Mouse (Mus musculus) cerebellum, postnatal 4 days (tissue): ENCODE data around the gene Fbxo28.
A peak's percentile ranks its signal among the peaks of the same experiment; 100 is the strongest.
"Not testable (repeated sequence)": the region's sequence is repeated elsewhere in the genome, so short reads cannot be mapped to it uniquely, and the experiment has no call there.

Experiments used
- DNase-seq, 2 experiments: peaks; one replicate each; pipeline ENCODE4 v3.0.0; 2022; ENCODE audit warnings: low spot score in 2 of 2, mixed read lengths in 1 of 2

Gene Fbxo28

GRCm38 (mm10) chr1:182341993-182342392, 564 bp upstream of the Fbxo28 start:
- DNase-seq = no peak

GRCm38 (mm10) chr1:182340281-182340680, 1.1 kb downstream of the Fbxo28 start:
- no peak for DNase-seq

GRCm38 (mm10) chr1:182338961-182339565, 2.4 kb downstream of the Fbxo28 start:
- DNase-seq = peak in 1 of 2 experiments; percentile 16

- no peak for DNase-seq
Measured at GRCm38 (mm10) chr1:182333766-182334437, 7.5 kb downstream of the Fbxo28 start.

- no peak for DNase-seq
Measured at GRCm38 (mm10) chr1:182332090-182333034, 9.1 kb downstream of the Fbxo28 start.

- DNase-seq = no peak
Measured at GRCm38 (mm10) chr1:182325919-182326318, 15.5 kb downstream of the Fbxo28 start.

GRCm38 (mm10) chr1:182324552-182324951, 16.9 kb downstream of the Fbxo28 start:
- DNase-seq = no peak

- no peak for DNase-seq
Measured at GRCm38 (mm10) chr1:182323139-182323538, 18.3 kb downstream of the Fbxo28 start.

GRCm38 (mm10) chr1:182314201-182314600, 27.2 kb downstream of the Fbxo28 start:
- no peak for DNase-seq

GRCm38 (mm10) chr1:182313181-182313580, 28.2 kb downstream of the Fbxo28 start:
- DNase-seq = no peak

GRCm38 (mm10) chr1:182311376-182311775, 30.1 kb downstream of the Fbxo28 start:
- DNase-seq = no peak

GRCm38 (mm10) chr1:182310316-182310715, 31.1 kb downstream of the Fbxo28 start:
- no peak for DNase-seq

- no peak for DNase-seq
Measured at GRCm38 (mm10) chr1:182309403-182309802, 32.0 kb downstream of the Fbxo28 start.

- no peak for DNase-seq
Measured at GRCm38 (mm10) chr1:182302916-182303315, 38.5 kb downstream of the Fbxo28 start.

- DNase-seq = no peak
Measured at GRCm38 (mm10) chr1:182302176-182302870, 39.1 kb downstream of the Fbxo28 start.

- DNase-seq = no peak
Measured at GRCm38 (mm10) chr1:182297821-182298220, 43.6 kb downstream of the Fbxo28 start.

- no peak for DNase-seq
Measured at GRCm38 (mm10) chr1:182297246-182297645, 44.2 kb downstream of the Fbxo28 start.

GRCm38 (mm10) chr1:182296816-182297215, 44.6 kb downstream of the Fbxo28 start:
- no peak for DNase-seq

- no peak for DNase-seq
Measured at GRCm38 (mm10) chr1:182296141-182296540, 45.3 kb downstream of the Fbxo28 start.

GRCm38 (mm10) chr1:182292291-182292690, 49.1 kb downstream of the Fbxo28 start:
- no peak for DNase-seq

- DNase-seq = not testable (repeated sequence)
Measured at GRCm38 (mm10) chr1:182290741-182291140, 50.7 kb downstream of the Fbxo28 start.

GRCm38 (mm10) chr1:182289781-182290180, 51.6 kb downstream of the Fbxo28 start:
- DNase-seq = no peak
